Mouse (Mus musculus): Measurements from ENCODE around the gene Palmd. TPM values are rescaled to one million over a fixed set of nuclear protein-coding genes. Genes with fewer than 3 reads are reported as not detected.

The Palmd gene
- polyA plus RNA-seq, 1 experiment from 2014 or later, result 6.6 TPM

- 91% methylated on average over 6 of the region's 6 CpGs for WGBS
- H3K4me1 ChIP-seq (replicated peaks; ENCODE audit: control insufficient read depth, insufficient read depth, low read length), result no peaks in the 10 kb centered on the region
- DNase-seq (ENCODE audit: low spot score), result no peak
- no peak for ATAC-seq (replicated peaks; ENCODE audit: low FRiP score)
- H3K27ac ChIP-seq (ENCODE audit: low read depth, low read length), result no peak overlapping the region
- H3K9me3 ChIP-seq (ENCODE audit: control insufficient read depth, low read length), result no peaks in the 10 kb centered on the region
- H3K9ac ChIP-seq (ENCODE audit: low read length), result no peak overlapping the region
- H3K4me2 ChIP-seq (ENCODE audit: low read depth, low read length, severe bottlenecking), result no peak overlapping the region
- no peaks in the 10 kb centered on the region for H3K27me3 ChIP-seq (ENCODE audit: control insufficient read depth, insufficient read depth, low read length)
- no peaks in the 10 kb centered on the region for H3K36me3 ChIP-seq (ENCODE audit: control insufficient read depth, insufficient read depth, low read length)
- no peak overlapping the region for H3K4me3 ChIP-seq (ENCODE audit: low read depth, low read length)
Measured at GRCm38 (mm10) chr3:116950665-116951115, 18.1 kb downstream of the Palmd start.

DNA sequence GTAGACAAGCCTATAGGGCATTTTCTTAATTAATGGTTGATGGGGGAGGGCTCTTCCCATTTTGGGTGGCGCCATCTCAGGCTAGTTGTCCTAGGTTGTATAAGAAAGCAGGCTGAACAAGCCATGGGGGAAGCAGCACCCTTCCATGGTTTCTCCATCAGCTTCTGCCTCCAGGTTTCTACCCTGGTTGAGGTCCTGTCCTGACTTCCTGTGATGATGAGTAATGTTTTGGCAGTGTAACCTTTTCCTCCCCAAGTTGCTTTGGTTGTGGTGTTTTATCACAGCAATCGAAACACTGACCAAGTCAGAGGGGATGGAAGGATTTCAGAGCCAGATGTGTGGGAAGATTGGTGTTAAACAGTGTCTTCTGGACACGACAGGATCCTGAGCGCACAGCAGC lies 22.3 kb downstream of the Palmd start:
- no peak overlapping the region for H3K27ac ChIP-seq (ENCODE audit: low read depth, low read length)
- no peak overlapping the region for H3K4me2 ChIP-seq (ENCODE audit: low read depth, low read length, severe bottlenecking)
- no peaks in the 10 kb centered on the region for H3K27me3 ChIP-seq (ENCODE audit: control insufficient read depth, insufficient read depth, low read length)
- no peak for ATAC-seq (replicated peaks; ENCODE audit: low FRiP score)
- H3K4me1 ChIP-seq (replicated peaks; ENCODE audit: control insufficient read depth, insufficient read depth, low read length), result no peaks in the 10 kb centered on the region
- no peaks in the 10 kb centered on the region for H3K36me3 ChIP-seq (ENCODE audit: control insufficient read depth, insufficient read depth, low read length)
- H3K9me3 ChIP-seq (ENCODE audit: control insufficient read depth, low read length), result no peaks in the 10 kb centered on the region
- DNase-seq (ENCODE audit: low spot score), result no peak
- H3K9ac ChIP-seq (ENCODE audit: low read length), result no peak overlapping the region
- 83% methylated on average over 4 of the region's 4 CpGs for WGBS
- H3K4me3 ChIP-seq (ENCODE audit: low read depth, low read length), result no peak overlapping the region

- Histone ChIP-seq H3K4me3 (ENCODE audit: low read depth, low read length) (no peak overlapping the region), H3K9me3 (ENCODE audit: control insufficient read depth, low read length) (no peaks in the 10 kb centered on the region; the same call in 1 of the 2 replicates), H3K36me3 (ENCODE audit: control insufficient read depth, insufficient read depth, low read length) (no peaks in the 10 kb centered on the region), H3K27ac (ENCODE audit: low read depth, low read length) (no peak overlapping the region), H3K27me3 (ENCODE audit: control insufficient read depth, insufficient read depth, low read length) (no peaks in the 10 kb centered on the region), H3K9ac (ENCODE audit: low read length) (no peak overlapping the region), H3K4me1 (replicated peaks; ENCODE audit: control insufficient read depth, insufficient read depth, low read length) (no peaks in the 10 kb centered on the region), H3K4me2 (ENCODE audit: low read depth, low read length, severe bottlenecking) (no peak overlapping the region)
- no peak for ATAC-seq (replicated peaks; ENCODE audit: low FRiP score)
- 84% methylated on average over 4 of the region's 4 CpGs for WGBS
- DNase-seq (ENCODE audit: low spot score), result no peak
Measured at GRCm38 (mm10) chr3:116943422-116943821, 25.4 kb downstream of the Palmd start.

GRCm38 (mm10) chr3:116942751-116943150 lies 26.0 kb downstream of the Palmd start:
- DNase-seq (ENCODE audit: low spot score), result no peak
- 85% methylated on average over 6 of the region's 6 CpGs for WGBS
- Histone ChIP-seq H3K4me1 (replicated peaks; ENCODE audit: control insufficient read depth, insufficient read depth, low read length) (no peaks in the 10 kb centered on the region), H3K4me2 (ENCODE audit: low read depth, low read length, severe bottlenecking) (no peak overlapping the region), H3K36me3 (ENCODE audit: control insufficient read depth, insufficient read depth, low read length) (no peaks in the 10 kb centered on the region), H3K27me3 (ENCODE audit: control insufficient read depth, insufficient read depth, low read length) (no peaks in the 10 kb centered on the region), H3K9ac (ENCODE audit: low read length) (no peak overlapping the region), H3K4me3 (ENCODE audit: low read depth, low read length) (no peak overlapping the region), H3K27ac (ENCODE audit: low read depth, low read length) (no peak overlapping the region), H3K9me3 (ENCODE audit: control insufficient read depth, low read length) (no peaks in the 10 kb centered on the region; the same call in 1 of the 2 replicates)
- ATAC-seq (replicated peaks; ENCODE audit: low FRiP score), result no peak

GRCm38 (mm10) chr3:116941559-116942117 lies 27.1 kb downstream of the Palmd start:
- DNase-seq (ENCODE audit: low spot score) (no peak), ATAC-seq (replicated peaks; ENCODE audit: low FRiP score) (no peak)
- H3K4me3 ChIP-seq (ENCODE audit: low read depth, low read length), result no peak overlapping the region
- no peak overlapping the region for H3K4me2 ChIP-seq (ENCODE audit: low read depth, low read length, severe bottlenecking)
- no peaks in the 10 kb centered on the region for H3K27me3 ChIP-seq (ENCODE audit: control insufficient read depth, insufficient read depth, low read length)
- H3K4me1 ChIP-seq (replicated peaks; ENCODE audit: control insufficient read depth, insufficient read depth, low read length), result no peaks in the 10 kb centered on the region
- H3K36me3 ChIP-seq (ENCODE audit: control insufficient read depth, insufficient read depth, low read length), result no peaks in the 10 kb centered on the region
- H3K27ac ChIP-seq (ENCODE audit: low read depth, low read length), result no peak overlapping the region
- no peaks in the 10 kb centered on the region; the same call in 1 of the 2 replicates for H3K9me3 ChIP-seq (ENCODE audit: control insufficient read depth, low read length)
- no peak overlapping the region for H3K9ac ChIP-seq (ENCODE audit: low read length)
- 100% methylated on average over 1 of the region's 1 CpGs for WGBS

- Histone ChIP-seq H3K9me3 (ENCODE audit: control insufficient read depth, low read length) (no peaks in the 10 kb centered on the region; the same call in 1 of the 2 replicates), H3K27ac (ENCODE audit: low read depth, low read length) (no peak overlapping the region), H3K36me3 (ENCODE audit: control insufficient read depth, insufficient read depth, low read length) (no peaks in the 10 kb centered on the region), H3K4me1 (replicated peaks; ENCODE audit: control insufficient read depth, insufficient read depth, low read length) (no peaks in the 10 kb centered on the region), H3K4me2 (ENCODE audit: low read depth, low read length, severe bottlenecking) (no peak overlapping the region), H3K27me3 (ENCODE audit: control insufficient read depth, insufficient read depth, low read length) (no peaks in the 10 kb centered on the region), H3K9ac (ENCODE audit: low read length) (no peak overlapping the region), H3K4me3 (ENCODE audit: low read depth, low read length) (no peak overlapping the region)
- 78% methylated on average over 10 of the region's 10 CpGs for WGBS
- no peak for ATAC-seq (replicated peaks; ENCODE audit: low FRiP score)
- DNase-seq (ENCODE audit: low spot score), result no peak
Measured at GRCm38 (mm10) chr3:116940804-116941558, 27.8 kb downstream of the Palmd start.

DNA sequence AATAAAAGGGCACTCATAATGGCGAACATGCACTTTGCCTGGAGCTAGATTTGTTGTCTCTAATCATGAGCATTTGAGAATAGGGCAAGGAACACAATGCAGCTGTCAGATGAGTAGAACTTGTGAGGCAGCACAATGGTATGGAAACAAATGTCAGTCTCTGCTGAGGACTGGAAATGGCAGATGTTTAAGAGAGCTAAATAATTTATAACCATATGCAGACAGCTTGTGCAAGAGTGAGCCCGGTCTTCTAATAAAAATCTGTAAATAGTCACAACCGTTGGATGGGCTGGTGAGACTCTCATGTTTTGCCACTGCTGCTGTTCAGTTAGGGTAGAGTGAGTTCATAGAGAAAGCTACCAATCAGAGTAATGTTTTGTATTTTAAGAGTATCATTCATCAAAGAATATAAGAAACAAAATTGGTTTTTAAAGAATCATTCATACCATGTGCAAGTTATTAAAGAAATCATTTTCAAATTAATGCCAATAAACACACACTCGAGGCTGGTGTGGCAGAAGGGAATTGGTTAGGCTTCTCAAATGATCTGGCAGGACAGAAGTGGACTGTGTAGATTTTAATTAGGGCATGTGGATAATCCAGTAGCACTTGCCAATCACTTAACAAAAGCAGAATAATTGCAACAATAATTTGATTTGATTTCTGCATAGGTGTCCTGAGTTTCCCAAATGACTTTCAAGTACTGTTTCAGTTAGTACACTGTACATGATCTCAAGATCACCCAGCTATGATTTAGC lies 31.7 kb downstream of the Palmd start:
- Histone ChIP-seq H3K4me3 (ENCODE audit: low read depth, low read length) (no peak overlapping the region), H3K4me1 (replicated peaks; ENCODE audit: control insufficient read depth, insufficient read depth, low read length) (no peaks in the 10 kb centered on the region), H3K27me3 (ENCODE audit: control insufficient read depth, insufficient read depth, low read length) (no peaks in the 10 kb centered on the region), H3K27ac (ENCODE audit: low read depth, low read length) (no peak overlapping the region), H3K36me3 (ENCODE audit: control insufficient read depth, insufficient read depth, low read length) (no peaks in the 10 kb centered on the region), H3K4me2 (ENCODE audit: low read depth, low read length, severe bottlenecking) (no peak overlapping the region), H3K9me3 (ENCODE audit: control insufficient read depth, low read length) (no peaks in the 10 kb centered on the region; the same call in 1 of the 2 replicates), H3K9ac (ENCODE audit: low read length) (no peak overlapping the region)
- ATAC-seq (replicated peaks; ENCODE audit: low FRiP score), result no peak
- 69% methylated on average over 4 of the region's 4 CpGs for WGBS
- no peak for DNase-seq (ENCODE audit: low spot score)

- Histone ChIP-seq H3K9ac (ENCODE audit: low read length) (no peak overlapping the region), H3K36me3 (ENCODE audit: control insufficient read depth, insufficient read depth, low read length) (no peaks in the 10 kb centered on the region), H3K9me3 (ENCODE audit: control insufficient read depth, low read length) (no peaks in the 10 kb centered on the region; the same call in 1 of the 2 replicates), H3K4me3 (ENCODE audit: low read depth, low read length) (no peak overlapping the region), H3K4me1 (replicated peaks; ENCODE audit: control insufficient read depth, insufficient read depth, low read length) (no peaks in the 10 kb centered on the region), H3K27ac (ENCODE audit: low read depth, low read length) (no peak overlapping the region), H3K27me3 (ENCODE audit: control insufficient read depth, insufficient read depth, low read length) (no peaks in the 10 kb centered on the region), H3K4me2 (ENCODE audit: low read depth, low read length, severe bottlenecking) (no peak overlapping the region)
- DNase-seq (ENCODE audit: low spot score) (no peak), ATAC-seq (replicated peaks; ENCODE audit: low FRiP score) (no peak)
- 96% methylated on average over 1 of the region's 1 CpGs for WGBS
Measured at GRCm38 (mm10) chr3:116933158-116933557, 35.6 kb downstream of the Palmd start.
